Mouse (Mus musculus): ENCODE results near the gene Ppp1r14d.
A peak's percentile ranks its signal among the peaks of the same experiment; 100 is the strongest.

Gene Ppp1r14d

GRCm38 (mm10) chr2:119237210-119237870 is 7.6 kb upstream of the Ppp1r14d start, which contains the start of gene Spint1:
Spint1 (plus strand) TSS chr2:119237362.
- peak; percentile 32 for DNase-seq (ENCODE audit: low spot score)

- DNase-seq (ENCODE audit: low spot score), result no peak
Measured at GRCm38 (mm10) chr2:119236682-119237209, 7.0 kb upstream of the Ppp1r14d start.

DNA sequence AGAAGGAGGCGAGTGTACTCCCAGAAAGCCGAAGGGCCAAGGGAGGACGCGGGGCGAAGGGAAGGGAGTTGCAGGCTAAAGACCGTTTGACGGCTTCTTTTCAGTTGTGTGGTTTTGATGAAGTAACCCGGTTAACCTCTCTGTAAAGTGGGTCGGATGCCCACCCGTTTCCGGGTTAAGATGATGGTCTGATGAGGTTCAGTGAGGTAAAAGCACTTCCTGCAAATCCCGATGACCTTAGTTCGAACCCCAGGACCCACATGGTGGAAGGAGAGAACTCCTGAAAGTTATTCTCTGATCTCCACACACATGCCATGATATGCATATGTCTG is 20.6 kb downstream of the Ppp1r14d start:
- no peak for DNase-seq (ENCODE audit: low spot score)

DNA sequence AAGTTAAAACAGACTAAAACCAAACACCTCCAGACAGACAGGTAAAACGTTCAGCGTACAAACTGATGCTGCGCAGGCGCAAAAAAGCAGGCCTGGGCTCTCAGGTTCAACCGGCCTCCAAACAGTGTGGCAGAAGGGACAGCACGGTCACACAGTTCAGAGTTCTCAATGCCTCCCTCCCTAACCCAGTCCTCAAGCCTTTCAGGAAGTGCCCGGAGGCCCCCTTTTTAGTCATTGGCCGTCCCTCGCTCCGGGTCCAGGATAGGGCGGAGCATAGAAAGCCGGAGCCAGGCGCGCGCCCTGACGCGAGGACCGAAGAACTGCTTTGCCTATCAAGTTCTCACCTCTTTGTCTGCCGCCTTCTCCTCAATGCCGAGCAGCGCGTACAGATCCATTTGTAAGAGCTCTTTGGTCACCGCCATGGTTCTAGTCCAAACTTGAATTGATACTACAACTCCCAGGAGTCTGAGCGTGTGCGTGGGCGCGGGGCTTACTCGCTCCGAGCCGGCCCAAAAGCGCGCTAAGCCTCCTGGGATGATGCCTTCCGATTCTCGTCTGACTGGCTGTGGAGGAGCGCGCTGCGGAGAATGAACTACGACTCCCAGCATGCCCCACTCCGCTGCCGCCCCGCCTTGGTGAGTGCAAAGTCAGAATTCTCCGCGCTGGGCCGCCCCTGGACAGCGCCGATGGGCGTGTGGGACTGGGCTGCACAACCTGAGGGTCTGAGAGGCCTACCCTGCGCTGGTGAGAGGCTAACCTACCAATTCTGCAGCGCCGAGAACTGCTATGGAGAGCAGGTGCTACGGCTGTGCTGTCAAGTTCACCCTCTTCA is 21.1 kb downstream of the Ppp1r14d start, which contains the start of the genes Zfyve19 and Dnajc17:
TSS of gene Zfyve19 (plus strand) at position 274 of the 832 bp plus-strand sequence.
TSS of gene Dnajc17 (minus strand) at position 452 of the 832 bp plus-strand sequence.
- DNase-seq (ENCODE audit: low spot score), result peak; percentile 98

DNA sequence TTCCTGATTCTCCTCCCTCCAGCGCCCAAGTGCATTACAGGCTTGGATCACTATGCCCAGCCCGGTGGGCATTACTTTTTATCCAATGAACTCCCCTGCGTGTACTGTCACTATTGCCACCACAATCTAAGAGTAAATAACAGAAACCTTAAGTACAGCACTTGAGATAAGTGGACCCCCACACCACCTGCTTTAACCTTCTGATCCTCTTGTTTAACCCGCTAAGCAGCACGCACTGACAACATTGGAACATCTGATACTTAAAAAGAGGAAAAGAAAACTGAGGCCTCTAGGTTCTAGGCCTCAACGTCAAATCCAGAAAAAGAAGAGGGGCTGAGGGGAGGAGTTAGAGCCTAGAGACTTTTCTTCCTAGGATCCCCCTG is 21.8 kb downstream of the Ppp1r14d start:
- no peak for DNase-seq (ENCODE audit: low spot score)

GRCm38 (mm10) chr2:119203871-119204460 is 25.7 kb downstream of the Ppp1r14d start:
- DNase-seq (ENCODE audit: low spot score), result no peak

GRCm38 (mm10) chr2:119202914-119203453 is 26.7 kb downstream of the Ppp1r14d start:
- no peak for DNase-seq (ENCODE audit: low spot score)

- DNase-seq (ENCODE audit: low spot score), result no peak
Measured at GRCm38 (mm10) chr2:119198934-119199333, 30.8 kb downstream of the Ppp1r14d start.

DNA sequence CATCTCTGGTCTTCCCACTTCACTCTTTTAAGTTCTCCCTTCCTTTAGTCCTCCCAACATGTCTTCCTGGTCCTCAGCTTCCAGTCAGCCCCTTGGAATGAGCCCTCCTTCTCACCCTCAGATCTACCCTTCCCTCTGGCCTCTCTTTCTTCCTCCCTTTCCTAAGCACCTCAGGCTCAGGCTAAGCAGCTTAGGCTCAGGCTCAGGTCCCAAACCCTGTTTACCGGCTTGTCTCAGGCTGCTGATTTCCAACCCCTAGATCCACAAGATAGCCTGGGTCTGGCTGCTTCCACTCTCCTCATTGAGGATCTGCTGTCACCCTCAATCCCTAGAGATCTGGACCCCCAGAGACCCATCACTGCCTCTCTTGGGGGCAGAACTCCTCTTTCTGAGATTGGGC is 31.7 kb downstream of the Ppp1r14d start:
- DNase-seq (ENCODE audit: low spot score), result no peak

DNA sequence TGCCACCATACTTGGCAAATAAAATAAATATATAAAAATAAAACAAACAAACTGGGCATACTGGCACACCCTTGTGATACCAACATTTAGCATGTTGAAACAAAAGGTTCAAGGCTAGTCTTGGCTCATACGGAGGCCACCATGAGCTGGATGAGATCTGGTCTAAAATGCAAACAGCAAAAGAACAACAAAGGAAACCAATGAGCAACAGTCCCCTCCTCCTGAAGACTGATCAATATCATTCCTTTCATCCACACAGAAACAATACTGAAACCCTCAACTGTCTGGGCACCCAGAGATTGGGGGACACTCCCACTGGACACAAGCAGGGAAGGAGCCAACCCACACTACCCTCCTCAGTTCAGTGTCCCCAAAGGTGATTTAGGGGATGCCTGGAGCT is 32.2 kb downstream of the Ppp1r14d start:
- no peak for DNase-seq (ENCODE audit: low spot score)

DNA sequence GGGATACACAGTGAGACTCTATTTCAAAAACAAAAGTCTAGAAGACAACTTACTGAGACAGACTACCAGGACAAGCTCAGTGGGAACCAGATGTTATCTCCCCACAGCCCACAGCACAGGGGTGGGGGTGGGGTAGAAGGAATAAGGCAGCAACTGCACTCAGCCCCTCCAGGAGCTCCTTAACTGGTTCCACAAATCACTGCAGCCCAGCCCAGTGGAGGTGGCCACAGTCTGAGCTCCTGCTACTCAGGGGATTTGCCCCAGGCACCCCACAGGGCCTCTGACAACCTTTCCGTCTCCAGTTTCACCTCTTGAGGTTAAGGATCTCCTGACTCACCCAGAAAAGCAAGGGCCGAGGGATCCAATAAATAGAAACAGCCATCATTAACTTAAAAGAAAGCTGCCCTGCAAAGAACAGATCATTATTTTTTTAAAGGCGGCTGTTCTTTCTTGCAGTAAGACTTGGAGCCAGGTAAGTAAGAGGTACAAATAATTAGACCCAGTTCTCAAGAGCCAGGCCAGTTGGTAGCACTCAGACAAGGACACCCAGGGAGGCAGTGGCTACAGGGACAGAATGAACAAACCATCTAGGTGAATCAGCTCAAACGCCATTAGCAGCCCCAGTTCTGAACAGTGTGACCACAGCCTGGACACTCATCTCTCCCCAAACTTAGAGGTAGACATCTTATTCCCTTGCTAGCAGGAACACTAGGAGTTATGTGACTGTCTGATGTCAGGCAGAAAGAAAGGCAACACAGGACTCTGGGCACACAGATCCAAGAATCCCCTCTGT is 33.2 kb downstream of the Ppp1r14d start:
- no peak for DNase-seq (ENCODE audit: low spot score)

DNA sequence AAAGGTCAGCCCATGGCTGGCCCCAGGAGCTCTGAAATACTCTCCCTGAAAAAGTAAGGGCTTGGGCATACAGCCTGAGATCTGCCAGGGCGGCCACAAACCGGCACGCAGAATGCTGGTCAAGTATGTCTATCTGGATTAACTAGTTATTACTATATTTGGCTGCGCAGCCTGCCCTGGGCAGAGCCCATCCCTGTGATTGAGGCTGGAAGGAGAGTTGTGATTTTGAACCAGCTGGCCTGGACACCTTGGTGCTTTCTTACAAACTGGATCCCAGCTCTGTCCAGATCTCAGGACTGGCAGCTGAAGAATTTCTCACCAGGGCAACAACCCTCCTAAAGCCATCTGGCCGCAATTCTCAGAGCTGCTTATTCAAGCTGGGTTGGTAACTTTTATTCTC is 35.6 kb downstream of the Ppp1r14d start:
- no peak for DNase-seq (ENCODE audit: low spot score)

DNA sequence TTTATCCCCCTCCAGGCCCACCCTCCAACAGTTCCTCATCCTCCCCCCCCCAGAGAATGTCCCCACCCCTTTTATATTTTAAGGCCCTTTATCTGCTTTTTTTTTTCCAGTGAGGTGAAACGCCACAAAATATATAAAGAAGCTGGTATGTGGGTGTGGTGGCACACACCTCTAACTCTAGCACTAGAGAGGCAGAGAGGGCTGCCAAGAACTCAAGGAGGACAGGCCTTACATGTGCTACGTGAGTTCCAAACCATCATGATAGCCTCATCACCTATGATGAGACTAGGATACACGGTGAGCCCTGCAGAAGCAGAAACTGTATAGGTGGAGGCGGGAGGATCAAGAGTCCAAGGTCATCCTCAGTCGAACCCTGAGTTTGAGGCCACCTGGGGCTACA is 38.7 kb downstream of the Ppp1r14d start:
- no peak for DNase-seq (ENCODE audit: low spot score)

- DNase-seq (ENCODE audit: low spot score), result peak; percentile 89
Measured at GRCm38 (mm10) chr2:119189029-119189710, 40.5 kb downstream of the Ppp1r14d start.

- no peak for DNase-seq (ENCODE audit: low spot score)
Measured at GRCm38 (mm10) chr2:119182914-119183313, 46.8 kb downstream of the Ppp1r14d start.

DNA sequence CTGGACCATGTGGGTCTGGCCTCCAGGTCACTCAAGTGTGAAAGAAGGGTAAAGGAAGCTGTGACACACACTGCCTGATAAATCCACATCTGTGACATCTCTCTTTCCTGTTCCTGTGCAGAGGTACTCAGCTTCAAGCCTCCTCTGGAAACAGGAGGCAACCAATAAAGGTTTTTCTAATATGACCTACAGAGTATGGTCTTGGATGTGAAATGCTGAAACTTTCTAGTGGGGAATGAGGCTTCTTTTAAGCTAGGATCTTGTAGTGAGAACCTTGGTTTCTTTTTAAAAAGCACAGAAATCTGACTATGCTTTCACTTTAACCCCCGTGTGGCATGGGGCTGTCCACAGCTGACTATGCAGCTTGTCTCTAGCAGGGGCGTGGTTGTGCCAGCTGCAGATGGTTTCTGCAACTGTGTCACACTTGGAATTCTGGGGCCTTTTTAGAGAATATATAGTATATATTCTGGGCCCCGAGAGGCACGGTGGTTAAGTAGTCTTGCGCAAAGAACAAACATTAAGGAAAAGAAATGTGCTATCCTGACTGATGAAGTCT is 52.2 kb downstream of the Ppp1r14d start:
- DNase-seq (ENCODE audit: low spot score), result no peak

GRCm38 (mm10) chr2:119176761-119177160 is 52.9 kb downstream of the Ppp1r14d start:
- DNase-seq (ENCODE audit: low spot score), result no peak

- DNase-seq (ENCODE audit: low spot score), result no peak
Measured at GRCm38 (mm10) chr2:119175614-119176013, 54.1 kb downstream of the Ppp1r14d start.

GRCm38 (mm10) chr2:119174866-119175265 is 54.8 kb downstream of the Ppp1r14d start:
- no peak for DNase-seq (ENCODE audit: low spot score)

GRCm38 (mm10) chr2:119173991-119174651 is 55.6 kb downstream of the Ppp1r14d start, which contains the start of gene Gm14137:
Gm14137 (plus strand) TSS chr2:119174509.
- DNase-seq (ENCODE audit: low spot score), result no peak

Data from retina, embryonic 14.5 days (tissue).